Mouse (Mus musculus): ENCODE results near the gene Hspb7. TPM values are rescaled to one million over a fixed set of nuclear protein-coding genes. Genes with fewer than 3 reads are reported as not detected.

Hspb7 gene
- 0.19 and 1.5 TPM in 2 replicates for total RNA-seq (2021)
- long read RNA-seq, experiment 1: 0 reads
- long read RNA-seq, experiment 2: 0 reads

DNA sequence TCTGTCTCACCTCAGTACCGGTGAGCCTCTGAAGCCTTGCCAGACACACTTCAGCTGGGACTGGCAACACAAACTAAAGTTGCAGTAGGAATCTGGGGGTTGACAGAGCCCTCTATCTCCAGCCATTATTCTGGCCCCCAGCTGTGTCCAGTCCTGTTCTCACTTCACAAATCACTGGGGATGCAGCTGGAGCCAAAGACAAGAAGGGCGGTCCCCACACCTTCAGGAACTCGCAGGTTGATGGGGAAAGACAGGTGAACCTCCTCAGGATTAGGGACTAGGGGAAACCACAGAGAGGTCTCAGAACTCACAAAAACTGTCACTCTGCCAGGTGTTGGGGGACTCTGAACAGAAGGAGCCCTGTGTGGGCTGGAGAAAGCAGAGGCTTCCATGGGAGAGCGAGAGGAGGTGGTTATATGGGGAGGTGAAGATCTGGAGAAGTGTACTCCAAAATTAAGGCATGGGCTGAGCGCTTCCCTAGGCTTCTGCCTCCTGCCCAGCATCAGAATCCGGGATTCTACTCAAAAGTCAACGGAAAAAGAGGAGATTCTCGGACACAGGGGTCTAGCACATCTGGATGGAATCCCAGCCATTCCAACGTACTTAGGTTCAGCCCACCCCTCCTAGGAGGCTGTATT, at the start of gene Hspb7:
Hspb7 (plus strand) TSS at position 588 of the 638 bp plus-strand sequence.
- no peak for DNase-seq

DNA sequence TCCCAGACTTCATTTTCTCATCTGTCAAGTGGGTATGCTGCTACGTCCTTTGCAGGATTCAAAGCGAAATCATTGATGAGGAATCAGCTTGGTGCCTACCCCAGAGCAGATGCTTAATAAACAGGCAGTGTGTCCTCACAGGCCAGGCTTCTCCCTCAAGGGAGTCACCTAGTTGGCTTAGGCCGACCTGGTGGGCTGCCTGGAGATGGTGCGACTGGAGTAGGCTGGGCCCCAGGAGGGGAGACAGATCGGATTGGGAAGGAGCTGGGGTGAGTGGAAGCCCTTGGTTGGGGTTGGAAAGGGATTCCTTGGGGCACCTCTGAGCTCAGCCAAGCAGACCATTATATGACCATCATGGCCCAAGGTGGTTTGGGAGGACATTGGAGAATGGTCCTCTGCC, 48.2 kb upstream of the Hspb7 start:
- DNase-seq: peak; percentile 68

GRCm38 (mm10) chr4:141379674-141380073, 40.9 kb upstream of the Hspb7 start:
- DNase-seq: no peak

- DNase-seq: no peak
These were observed 38.2 kb upstream of the Hspb7 start for GRCm38 (mm10) chr4:141382406-141382805.

DNA sequence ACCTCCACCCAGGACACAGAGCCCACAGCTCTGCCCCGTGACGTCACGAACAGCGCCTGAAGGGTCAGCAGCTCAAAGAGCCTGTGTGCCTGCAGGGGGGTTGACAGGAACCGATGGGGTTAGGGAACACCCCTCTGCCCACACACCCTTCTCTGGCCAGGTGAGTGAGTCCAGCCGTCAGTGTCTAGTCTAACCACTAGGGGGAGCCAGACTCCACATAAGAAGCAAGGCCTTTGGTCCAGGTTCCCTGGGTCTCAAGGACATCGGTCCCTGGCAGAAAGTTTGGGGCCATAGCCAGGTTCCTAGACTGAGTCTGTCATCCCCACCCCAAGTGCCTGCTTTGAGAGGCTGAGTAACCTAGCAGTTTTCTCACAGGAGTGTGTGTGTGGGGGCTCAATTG, 35.3 kb upstream of the Hspb7 start:
- peak; percentile 74 for DNase-seq

GRCm38 (mm10) chr4:141386150-141386549, 34.4 kb upstream of the Hspb7 start:
- DNase-seq: no peak

DNA sequence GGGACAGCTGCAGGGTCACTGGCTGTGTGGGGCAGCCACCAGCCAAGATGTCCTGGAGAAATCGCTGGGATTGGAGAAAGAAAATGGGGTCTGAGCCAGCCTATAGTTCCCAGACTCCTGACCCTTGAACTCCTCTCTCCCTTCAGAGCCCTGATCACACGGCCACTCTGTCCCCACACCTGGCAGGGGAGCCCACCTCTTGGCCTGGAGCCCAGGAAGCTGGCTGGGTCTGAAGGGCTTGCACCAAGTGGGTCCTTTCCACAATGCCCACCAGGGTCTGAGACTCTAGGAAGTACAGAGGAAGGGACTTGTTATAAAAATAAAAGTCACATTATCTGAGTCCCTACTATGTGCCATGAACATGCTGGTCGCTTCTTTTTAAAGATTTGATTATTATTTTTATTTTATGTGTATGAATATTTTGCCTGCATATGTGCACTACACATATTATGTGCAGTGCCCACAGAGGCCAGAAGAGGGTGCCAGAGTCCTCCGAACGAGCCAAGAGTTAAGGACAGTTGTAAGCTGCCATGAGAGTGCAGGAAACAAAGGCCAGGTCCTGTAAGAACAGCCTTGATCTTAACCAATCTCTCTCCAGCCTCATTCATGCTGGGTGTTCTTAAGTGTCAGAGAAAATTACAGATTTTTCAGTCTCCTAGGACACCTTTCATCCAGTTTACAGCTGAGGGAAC, 33.3 kb upstream of the Hspb7 start:
- DNase-seq: peak; percentile 85

- DNase-seq: no peak
These were observed 32.6 kb upstream of the Hspb7 start for GRCm38 (mm10) chr4:141387933-141388332.

DNA sequence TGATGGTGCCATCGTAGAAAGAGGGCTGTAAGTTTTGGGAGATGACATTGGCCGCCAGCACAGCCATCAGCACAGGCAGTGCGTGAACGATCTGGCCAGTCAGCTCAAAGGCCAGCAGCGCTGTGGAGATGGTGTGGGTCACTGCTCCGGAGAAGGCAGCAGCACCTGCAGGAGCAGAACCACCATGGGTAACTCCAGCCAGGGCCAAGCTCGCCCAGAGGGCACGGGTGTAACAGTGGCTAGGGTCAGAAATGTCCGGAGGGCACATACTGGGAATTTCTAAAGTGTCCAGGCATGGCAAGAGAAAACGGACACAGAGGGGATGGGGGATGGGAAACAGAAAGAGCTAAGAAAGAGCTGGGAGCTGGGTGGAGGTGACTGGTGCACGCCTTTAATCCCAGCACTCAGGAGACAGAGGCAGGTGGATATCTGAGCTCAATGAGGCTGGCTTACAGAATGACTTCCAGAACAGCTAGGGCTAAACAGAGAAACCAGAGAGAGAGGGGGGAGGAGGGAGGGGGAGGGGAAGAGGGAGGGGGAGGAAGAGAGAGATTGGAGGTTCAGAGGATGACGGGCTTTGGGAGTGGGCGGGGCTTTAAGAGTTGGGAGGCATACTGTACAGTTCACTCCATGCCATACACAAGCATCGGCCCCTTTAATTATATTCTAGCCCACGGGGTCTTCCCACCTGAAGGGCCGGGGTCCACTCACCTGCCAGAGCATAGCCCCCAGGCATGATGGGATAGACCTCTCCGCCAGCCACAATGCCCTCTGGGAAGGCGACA, 31.0 kb upstream of the Hspb7 start:
- DNase-seq: no peak

DNA sequence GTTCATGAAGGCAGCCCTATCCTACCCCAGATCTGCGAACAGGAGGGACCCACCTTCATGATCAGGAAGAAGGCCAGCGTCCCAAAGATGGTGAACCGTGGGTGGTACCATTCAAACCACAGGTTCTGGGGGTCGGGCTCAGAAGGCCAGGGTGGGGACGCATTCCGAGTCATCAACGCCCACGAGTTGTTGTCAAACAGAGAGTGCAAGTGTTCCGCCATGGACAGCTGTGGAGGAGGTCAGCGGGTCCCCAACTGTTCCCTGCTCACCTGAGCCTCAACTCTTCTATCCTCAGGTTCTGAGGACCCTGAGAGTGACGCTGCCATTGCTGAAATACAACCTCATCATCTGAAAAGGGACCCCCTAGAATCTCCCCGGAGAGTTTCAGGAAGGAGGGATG, 29.3 kb upstream of the Hspb7 start:
- DNase-seq: no peak

- DNase-seq: no peak
These were observed 25.8 kb upstream of the Hspb7 start for GRCm38 (mm10) chr4:141394751-141395150.

DNA sequence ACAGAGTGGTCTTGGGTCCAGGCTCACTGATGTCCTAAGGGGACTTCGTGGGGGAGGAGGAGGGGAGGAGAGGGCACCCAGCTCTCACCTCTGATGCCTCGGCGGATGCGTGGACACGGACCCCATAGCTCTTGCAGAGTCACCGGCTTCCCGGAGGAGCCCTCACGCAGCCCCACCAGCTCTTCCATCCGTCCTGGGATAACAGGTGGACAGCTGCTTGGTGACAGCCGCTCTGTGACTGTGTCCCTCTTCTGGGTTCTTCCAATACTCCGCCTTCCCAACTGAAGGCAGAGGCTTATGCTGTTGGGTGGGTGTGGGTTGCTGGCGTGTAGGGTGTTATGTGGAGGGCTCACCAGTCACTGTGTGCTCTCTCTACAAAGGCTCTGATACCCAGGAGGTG, 22.7 kb upstream of the Hspb7 start:
- DNase-seq: no peak

GRCm38 (mm10) chr4:141398545-141398944, 22.0 kb upstream of the Hspb7 start, which contains the start of gene Clcnka:
Gene Clcnka, minus strand, starts transcription at chr4:141398724.
- DNase-seq: no peak

DNA sequence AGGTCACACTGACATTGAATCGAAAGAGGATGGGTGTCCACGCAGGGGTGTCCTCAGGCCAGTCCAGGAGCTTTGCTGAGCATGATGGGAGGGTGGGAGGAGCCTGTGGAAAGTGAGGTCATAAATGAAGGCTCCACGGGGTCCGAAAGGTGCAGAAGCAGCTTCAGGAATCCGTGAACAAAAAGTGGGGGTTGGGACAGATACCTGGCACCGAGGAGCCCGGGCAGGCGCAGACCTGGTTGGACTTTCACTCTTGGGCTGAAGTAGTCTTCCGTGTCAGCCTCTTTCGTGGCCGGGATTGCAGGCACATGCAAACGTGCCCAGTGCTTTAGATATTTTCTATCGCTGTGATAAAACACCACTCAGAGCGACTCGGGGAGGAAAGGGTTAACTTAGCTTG, 20.4 kb upstream of the Hspb7 start:
- no peak for DNase-seq

- DNase-seq: peak; percentile 90
These were observed 15.9 kb upstream of the Hspb7 start for GRCm38 (mm10) chr4:141404518-141405313.

DNA sequence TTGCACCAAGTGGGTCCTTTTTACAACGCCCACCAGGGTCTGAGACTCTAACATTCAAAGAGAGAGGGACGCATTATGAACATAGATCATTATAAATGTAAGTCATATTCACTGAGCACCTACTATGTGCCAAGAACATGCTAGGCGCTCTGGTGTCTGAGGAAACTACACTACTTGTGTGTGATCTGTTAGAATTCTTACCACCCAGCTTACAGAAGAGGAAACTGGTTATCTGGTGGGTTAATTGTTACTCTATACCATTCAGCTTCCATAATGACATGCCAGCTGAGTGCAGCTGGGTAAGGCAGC, 15.3 kb upstream of the Hspb7 start:
- DNase-seq: no peak

DNA sequence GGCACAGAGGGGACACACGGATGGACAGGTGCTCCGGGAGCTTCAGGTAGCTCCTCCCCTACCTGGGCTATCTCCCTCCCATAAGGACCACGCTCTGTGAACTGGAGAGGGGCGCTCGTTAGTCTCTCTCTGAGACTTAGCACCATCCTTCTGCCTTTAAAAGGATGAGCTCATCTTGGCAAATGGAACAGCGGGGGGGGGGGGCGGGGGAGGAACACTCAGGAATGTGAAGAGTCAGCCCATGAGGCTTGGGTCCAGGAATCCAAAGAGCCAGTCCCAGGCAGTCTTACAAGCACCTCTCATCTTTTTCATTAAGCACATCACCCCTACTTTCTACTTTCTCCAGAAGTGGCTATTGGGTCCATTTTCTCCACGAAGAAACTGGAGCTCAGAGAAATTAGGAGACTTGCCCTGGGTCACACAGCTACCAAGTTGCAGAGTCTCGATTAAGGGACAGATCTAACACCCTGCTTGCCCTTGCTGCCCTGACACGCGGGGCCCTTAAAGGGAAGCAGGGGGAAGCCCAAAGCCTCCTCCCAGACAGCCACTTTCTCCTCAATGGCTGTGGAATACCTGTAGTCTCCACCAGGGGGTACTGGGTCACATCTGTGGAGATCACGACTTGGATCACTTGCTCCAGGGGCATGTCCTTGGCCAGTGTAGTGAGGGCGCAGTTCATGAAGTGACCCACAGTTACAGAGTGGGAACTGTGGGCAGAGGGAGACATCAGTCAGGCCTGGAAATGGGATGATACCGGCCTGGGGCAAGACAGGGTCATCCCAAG, 13.9 kb upstream of the Hspb7 start:
- peak; percentile 80 for DNase-seq

DNA sequence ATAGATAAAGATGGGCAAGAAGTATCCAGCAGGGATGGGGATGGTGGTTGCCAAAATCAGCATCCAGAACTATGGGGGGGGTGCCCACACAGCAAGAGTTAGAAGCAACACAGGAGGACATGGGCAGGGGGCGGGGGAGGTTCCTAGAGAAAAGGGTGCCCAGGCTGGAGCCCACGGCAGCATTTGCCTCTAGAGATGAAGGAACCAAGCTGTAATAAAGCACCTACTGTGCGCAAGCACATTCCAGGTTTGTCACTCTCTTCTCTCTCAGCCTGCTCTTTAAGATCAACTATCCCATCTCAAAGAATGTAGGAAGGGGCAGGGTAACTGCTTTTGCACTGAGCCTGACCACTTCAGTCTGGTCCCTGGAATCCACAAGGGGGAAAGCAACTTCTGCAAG, 12.0 kb upstream of the Hspb7 start:
- DNase-seq: no peak

DNA sequence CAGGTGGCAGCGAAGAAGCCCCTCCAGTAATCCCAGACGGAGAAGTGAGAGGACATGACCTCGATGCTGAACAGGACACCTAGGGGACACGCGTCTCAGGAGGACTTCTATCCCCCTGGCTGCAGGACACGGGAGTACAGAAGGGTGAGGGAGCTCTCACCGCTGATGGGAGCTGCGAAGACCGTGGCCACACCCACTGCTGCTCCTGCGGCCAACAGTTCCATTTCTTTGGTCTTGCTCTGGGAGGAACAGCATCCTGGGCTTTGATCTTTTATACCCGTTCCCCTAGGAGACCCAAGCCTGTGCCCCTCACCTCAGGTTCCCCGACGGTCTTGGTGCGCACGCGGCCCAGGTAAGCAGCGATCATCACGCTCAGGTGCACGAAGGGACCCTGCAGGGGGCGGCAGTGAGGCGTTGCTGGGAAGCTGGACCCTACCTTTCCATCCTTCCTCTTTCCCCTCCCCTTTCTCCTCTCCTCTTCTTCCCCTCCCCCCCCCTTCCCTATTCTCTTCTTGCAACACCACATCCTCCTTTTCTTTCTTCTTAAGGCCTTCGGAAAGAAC, 9.1 kb upstream of the Hspb7 start:
- DNase-seq: no peak

DNA sequence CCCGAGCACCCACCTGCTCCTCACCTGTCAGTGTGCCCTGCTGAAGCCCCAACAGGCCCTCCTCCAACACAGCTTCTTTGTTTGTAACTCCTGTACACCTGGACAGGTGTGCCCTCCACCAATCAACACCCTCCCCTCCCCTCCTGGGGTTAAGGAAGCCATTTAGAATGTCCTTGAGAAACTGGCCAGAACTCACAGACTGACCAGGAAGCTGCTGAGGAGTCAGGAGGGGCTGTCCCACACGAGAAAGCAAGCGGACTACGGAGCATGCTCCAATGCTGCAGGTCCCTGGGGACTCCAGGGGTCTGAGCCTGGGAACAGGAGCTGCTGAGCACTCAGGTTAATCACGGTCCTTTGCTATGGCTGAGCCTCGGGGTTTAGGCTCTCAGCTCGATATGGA, 4.7 kb upstream of the Hspb7 start, which contains the start of gene Clcnkb:
Clcnkb (minus strand) TSS at position 91 of the 400 bp plus-strand sequence.
- DNase-seq: no peak
